Mouse (Mus musculus) kidney, adult 2 months (tissue): Measurements from ENCODE around the gene Lad1. TPM values are rescaled to one million over a fixed set of nuclear protein-coding genes. Genes with fewer than 3 reads are reported as not detected.
A peak's percentile ranks its signal among the peaks of the same experiment; 100 is the strongest.

Source experiments
- DNase-seq: peaks from one replicate; pipeline ENCODE4 v3.0.0; 2021
- H3K27ac ChIP-seq: fragments of 200-500 bp; 2 replicates; pipeline ENCODE4 v1.5.1; 2012; ENCODE audit warnings: low read depth, low read length, control low read depth, inconsistent platforms; ENCODE audit not compliant: insufficient read depth
- H3K27me3 ChIP-seq: fragments of 200-500 bp; replicated peaks from 2 replicates; pipeline ENCODE4 v1.6.1; 2012; ENCODE audit warnings: mild to moderate bottlenecking, moderate library complexity, low read length, inconsistent platforms; ENCODE audit not compliant: control insufficient read depth, insufficient read depth
- H3K36me3 ChIP-seq: fragments of 200-500 bp; 2 replicates; pipeline ENCODE4 v1.6.1; 2012; ENCODE audit warnings: mild to moderate bottlenecking, moderate library complexity, low read length, inconsistent platforms; ENCODE audit not compliant: control insufficient read depth, insufficient read depth
- H3K4me1 ChIP-seq: fragments of 200-500 bp; 2 replicates; pipeline ENCODE4 v1.6.1; 2011; ENCODE audit warnings: low read length; ENCODE audit not compliant: control insufficient read depth, insufficient read depth
- H3K4me3 ChIP-seq: fragments of 200-500 bp; 2 replicates; pipeline ENCODE4 v1.5.1; 2011; ENCODE audit warnings: mild to moderate bottlenecking, low read depth, low read length, control low read depth; ENCODE audit not compliant: insufficient read depth
- CTCF ChIP-seq: fragments of 200-500 bp; conservative IDR thresholded peaks from 2 replicates; pipeline ENCODE4 v1.5.1; 2011; ENCODE audit warnings: low read depth, mild to moderate bottlenecking, control low read depth, low read length, moderate library complexity, mixed read lengths; ENCODE audit not compliant: insufficient read depth, insufficient read length
- POLR2A ChIP-seq: fragments of 200-500 bp; IDR thresholded peaks from one replicate; pipeline ENCODE4 v1.6.1; 2011; ENCODE audit warnings: low read depth, low read length, control low read depth
- WGBS: fragments of 180-500 bp; shearing (Covaris S2); methylation state at CpG from one replicate; pipeline ENCODE4 v1.1.7; 2018; 5-methylcytosine and 5-hydroxymethylcytosine counted together
- polyA plus RNA-seq: library from polyadenylated mRNA; depleted of rRNA; stranded (reverse); fragments of >200 nt; gene quantifications from 2 replicates; pipeline ENCODE4 v1.2.3, GENCODE M21; 2012

The Lad1 gene
- polyA plus RNA-seq, 1 experiment, result 114 TPM

DNA sequence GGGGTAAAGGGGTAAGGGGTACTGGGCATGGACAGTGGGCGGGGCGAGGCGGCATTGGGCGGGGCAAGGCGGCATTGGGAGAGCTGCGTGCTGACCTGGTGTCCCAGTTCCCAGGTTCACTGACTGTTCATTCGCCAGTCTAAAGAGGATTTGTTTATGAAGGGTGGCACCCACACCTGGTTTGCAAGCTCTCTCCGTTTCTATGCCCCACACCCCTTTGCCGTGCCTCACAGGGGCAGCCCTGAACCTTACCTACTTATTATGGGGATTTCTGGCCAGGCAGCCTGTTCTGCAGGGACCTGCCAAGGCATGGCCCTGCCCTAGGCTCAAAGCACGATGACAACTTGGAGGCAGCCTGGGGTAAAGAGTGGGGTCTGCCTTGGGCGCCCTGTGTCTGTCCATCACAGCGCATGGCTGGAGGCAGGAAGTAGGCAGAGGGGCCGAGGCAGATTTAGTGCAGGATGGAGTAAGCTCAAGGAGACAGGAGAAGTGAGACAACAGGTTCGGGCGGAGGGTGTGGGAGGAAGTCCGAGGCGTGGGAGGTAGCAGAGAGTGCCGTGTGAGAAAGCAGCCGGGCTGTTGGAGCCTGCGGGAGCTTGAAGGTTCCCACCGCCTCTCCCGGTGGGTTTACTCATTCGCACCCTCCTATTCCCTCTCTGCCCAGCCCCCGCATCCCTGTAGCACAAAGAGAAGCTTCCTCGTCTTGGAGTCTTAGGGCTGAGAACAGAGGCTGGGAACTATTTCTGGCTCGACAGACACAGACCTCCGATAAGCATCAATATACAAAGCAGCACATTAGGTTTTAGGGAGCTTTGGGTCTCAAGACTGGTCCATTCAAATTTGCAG is 24.8 kb upstream of the Lad1 start:
- DNase-seq, result no peak
- H3K27me3 ChIP-seq, result no peaks in the 10 kb centered on the region; the same call in 1 of the 2 replicates

DNA sequence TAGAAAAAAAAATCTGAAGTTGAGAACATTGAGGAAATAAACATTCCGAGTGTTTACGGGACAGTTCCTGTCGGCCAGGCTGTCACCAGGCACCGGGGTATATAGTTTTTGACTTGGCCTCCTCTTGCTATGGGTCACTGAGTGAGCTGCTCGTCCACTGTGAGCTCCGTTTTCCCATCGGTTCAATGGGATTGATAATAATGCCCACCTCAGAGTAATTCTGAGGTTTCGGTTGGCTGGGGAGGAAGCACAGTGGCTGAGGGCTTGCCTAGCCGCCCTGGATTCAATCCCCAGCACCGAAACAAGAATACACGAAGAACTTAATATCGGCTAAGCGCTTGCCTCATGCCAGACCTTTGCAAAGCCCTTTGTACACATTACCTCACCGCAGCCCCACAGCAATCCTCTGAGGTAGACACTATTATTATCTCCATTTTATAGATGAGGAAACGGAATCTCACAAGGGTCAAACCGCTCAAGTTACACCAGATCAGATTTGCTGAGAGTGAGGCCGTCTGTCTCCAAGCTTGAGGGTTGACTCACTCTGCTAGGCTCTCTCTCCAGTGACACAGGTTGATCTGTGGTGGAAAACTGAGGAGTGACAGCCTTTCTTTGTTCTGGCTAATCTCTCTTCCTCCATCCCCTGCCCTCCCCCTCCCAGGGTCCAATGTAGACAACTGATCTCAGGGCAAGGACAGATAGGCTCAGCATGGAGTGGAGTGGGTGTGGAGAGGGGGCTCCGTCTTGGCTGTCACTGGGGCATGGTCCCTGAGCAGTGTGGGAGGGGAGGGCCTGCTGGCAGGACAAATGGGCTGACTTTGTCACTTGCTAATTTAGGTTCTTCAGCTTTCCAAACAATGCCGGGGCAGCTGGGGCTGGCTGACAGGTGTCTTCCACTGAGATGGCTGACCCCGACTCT is 23.9 kb upstream of the Lad1 start:
- WGBS, result 46% methylated on average over 20 of the region's 20 CpGs
- H3K27ac ChIP-seq, result no peak overlapping the region
- no peak for TF ChIP-seq CTCF
- no peak for TF ChIP-seq POLR2A
- no peaks in the 10 kb centered on the region for H3K36me3 ChIP-seq
- H3K27me3 ChIP-seq, result no peaks in the 10 kb centered on the region; the same call in 1 of the 2 replicates
- H3K4me3 ChIP-seq, result no peak overlapping the region
- DNase-seq, result no peak
- H3K4me1 ChIP-seq, result no peaks in the 10 kb centered on the region

More for the DNA sequence above, 24.8 kb upstream of the Lad1 start:
- TF ChIP-seq CTCF (no peak), POLR2A (no peak)
- no peak overlapping the region for H3K27ac ChIP-seq
- H3K4me1 ChIP-seq, result no peaks in the 10 kb centered on the region
- H3K4me3 ChIP-seq, result peak overlapping the region; percentile 12; the same call in 1 of the 2 replicates
- 14% methylated on average over 27 of the region's 27 CpGs for WGBS
- H3K36me3 ChIP-seq, result no peaks in the 10 kb centered on the region

DNA sequence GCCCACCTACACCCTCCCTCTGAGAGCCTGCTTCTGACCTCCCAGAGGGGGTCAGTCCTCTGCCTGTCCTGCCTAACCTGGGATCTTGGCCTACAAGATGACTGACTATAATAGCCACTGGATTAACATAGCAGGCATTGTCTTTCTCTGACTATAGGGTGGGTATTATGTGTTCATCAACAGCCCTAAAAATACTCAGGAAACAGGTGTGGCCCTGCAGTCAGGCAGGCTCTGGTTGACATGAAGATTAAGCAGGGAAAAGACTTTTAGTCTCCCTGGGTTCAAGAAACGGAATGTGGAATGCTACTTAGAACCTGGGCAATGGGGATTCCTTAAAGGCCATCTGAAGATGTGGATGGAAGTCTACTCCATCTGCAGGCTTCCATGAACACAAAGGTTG is 19.9 kb upstream of the Lad1 start:
- DNase-seq, result no peak
- no peak overlapping the region for H3K27ac ChIP-seq
- TF ChIP-seq POLR2A (no peak), CTCF (no peak)
- H3K36me3 ChIP-seq, result no peaks in the 10 kb centered on the region
- H3K27me3 ChIP-seq, result no peaks in the 10 kb centered on the region; the same call in 1 of the 2 replicates
- 80% methylated on average over 1 of the region's 1 CpGs for WGBS
- H3K4me1 ChIP-seq, result no peaks in the 10 kb centered on the region
- H3K4me3 ChIP-seq, result no peak overlapping the region

DNA sequence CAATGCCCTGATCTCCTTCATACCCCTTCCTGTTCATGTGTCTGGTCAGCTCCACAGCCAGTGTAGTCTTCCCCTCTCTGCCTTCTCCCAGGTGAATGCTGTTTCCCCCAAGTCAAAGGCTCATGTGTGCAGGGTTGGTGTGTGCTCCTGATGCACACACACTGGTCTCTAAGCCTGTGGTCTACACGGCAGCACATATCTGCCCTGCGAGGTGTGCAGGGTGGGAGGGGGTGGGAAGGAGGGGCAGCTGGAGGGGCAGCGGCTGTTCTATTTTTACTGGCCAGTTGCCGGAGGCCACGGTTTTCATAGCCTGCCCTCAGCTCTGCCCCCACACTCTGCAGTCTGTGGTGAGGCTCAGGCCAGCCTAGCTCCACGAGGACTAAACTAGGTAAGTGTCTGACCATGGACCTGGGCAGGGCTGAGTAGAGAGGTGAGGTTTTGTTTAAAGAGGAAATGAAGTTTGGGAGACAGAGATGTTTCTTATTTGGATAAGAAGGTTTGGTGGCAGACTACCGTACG is 19.2 kb upstream of the Lad1 start:
- Histone ChIP-seq H3K27ac (no peak overlapping the region), H3K4me3 (no peak overlapping the region), H3K4me1 (no peaks in the 10 kb centered on the region), H3K36me3 (no peaks in the 10 kb centered on the region), H3K27me3 (no peaks in the 10 kb centered on the region; the same call in 1 of the 2 replicates)
- no peak for DNase-seq
- TF ChIP-seq POLR2A (no peak), CTCF (no peak)
- WGBS, result 61% methylated on average over 8 of the region's 8 CpGs

DNA sequence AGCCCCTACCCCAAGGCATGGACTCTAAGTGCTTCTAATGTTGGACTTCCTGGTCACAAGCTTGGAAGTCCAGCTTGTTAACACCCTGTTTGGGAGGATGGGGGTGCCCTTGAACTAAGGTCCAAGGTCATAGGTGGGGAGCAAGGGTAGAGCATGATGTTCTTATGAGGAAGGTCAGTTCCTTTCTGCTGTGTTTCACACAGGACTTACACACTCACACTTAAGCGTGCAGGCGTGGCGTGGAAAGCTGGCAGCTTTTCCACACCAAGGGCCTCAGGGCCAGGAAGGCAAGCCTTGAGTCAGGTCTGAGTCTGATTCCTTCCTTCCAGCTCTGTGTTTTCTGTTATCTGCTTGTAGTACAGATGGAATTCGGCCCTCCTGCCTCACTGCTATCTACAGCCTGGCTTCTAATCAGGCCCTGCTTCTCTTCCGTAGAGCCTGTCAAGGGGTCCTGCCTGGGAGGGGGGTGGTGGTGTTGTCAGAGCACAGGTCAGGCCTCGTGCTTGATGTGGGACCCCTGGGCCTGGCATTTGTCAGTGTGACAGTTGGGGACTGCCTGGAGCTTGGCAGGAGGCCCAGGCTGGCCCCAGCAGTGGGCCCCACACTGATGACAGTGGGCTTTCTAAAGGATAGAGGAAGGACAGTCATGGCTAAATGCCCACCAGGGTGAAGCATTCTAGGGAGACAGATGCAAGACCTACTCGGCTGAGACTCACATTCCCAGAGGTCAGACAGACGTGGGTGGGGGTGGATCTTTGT is 18.0 kb upstream of the Lad1 start:
- Histone ChIP-seq H3K27me3 (no peaks in the 10 kb centered on the region), H3K4me3 (no peak overlapping the region), H3K27ac (no peak overlapping the region), H3K4me1 (no peaks in the 10 kb centered on the region), H3K36me3 (no peaks in the 10 kb centered on the region)
- DNase-seq, result no peak
- 75% methylated on average over 8 of the region's 8 CpGs for WGBS
- TF ChIP-seq POLR2A (no peak), CTCF (no peak)

DNA sequence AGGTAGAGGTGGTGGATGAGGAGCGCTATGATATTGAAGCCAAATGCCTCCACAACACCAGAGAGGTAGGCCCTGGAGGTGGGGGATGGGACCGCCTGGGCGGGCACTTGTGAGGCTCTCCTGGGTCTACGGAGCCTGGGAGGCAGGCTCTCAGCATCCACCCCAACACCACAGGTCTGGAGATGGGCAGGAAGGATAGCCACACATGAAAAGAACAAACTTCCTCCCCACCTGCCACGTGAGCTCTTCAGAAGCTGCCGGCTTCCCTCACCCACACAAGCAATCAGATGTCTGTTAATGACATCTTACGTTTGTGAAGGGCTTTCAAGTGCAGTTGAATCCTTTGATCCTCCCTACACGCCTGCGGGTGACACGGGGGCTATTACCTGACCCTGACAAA is 10.9 kb upstream of the Lad1 start:
- peaks cover 5% of the 10 kb centered on the region for H3K4me1 ChIP-seq
- no peak overlapping the region for H3K4me3 ChIP-seq
- WGBS, result 58% methylated on average over 10 of the region's 10 CpGs
- TF ChIP-seq CTCF, result no peak
- TF ChIP-seq POLR2A, result no peak
- no peaks in the 10 kb centered on the region for H3K27me3 ChIP-seq
- H3K36me3 ChIP-seq, result no peaks in the 10 kb centered on the region
- DNase-seq, result no peak
- no peak overlapping the region for H3K27ac ChIP-seq
